Mouse (Mus musculus): Measurements from ENCODE around the gene Cd28. TPM values are rescaled to one million over a fixed set of nuclear protein-coding genes. Genes with fewer than 3 reads are reported as not detected.

The Cd28 gene
- polyA plus RNA-seq, 1 experiment from 2014 or later = 0.42 TPM

DNA sequence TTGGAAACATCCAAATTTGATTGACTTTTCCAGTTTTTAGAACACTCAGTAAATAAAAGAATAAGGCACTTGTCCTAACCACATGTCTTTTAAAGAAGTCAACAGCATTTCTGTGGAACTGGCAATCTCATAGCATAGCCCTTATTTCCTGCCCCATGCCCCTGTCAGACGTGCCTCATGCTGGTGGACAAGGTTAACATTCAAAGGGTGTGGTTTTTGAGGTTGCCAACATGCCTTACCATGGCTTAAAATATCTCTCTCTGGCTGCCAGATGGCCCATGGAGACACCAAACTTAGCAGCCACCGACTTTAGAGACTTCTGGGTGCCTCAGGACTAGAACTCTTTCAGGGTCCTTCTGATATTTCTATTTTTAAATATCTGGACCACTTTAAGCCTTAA, 14.0 kb upstream of the Cd28 start:
- H3K27ac ChIP-seq (replicated peaks in 1 of 2; ENCODE audit: control insufficient read depth in 1 of 2, insufficient read depth in 1 of 2, low read depth in 2 of 2, low read length in 2 of 2) = 0 out of 4 replicates have a peak overlapping the region, but pooled peaks of 1 of the 2 experiments have one; percentile 6
- no peaks in the 10 kb centered on the region for H3K36me3 ChIP-seq (ENCODE audit: control insufficient read depth, insufficient read depth, low read length)
- H3K4me3 ChIP-seq (ENCODE audit: control insufficient read depth in 1 of 2, insufficient read depth in 1 of 2, low read depth in 1 of 2, low read length in 2 of 2) = no peak overlapping the region
- ATAC-seq (ENCODE audit: insufficient number of reproducible peaks, insufficient read depth, low FRiP score, low read depth) = no peak
- peaks cover 0 to 8% of the 10 kb centered on the region in 2 experiments; a peak in 1 of 4 replicates for H3K4me1 ChIP-seq (ENCODE audit: control insufficient read depth in 2 of 2, insufficient read depth in 2 of 2, low read length in 2 of 2)
- H3K27me3 ChIP-seq (ENCODE audit: control insufficient read depth, insufficient read depth, low read length) = no peaks in the 10 kb centered on the region
- no peak overlapping the region for H3K9ac ChIP-seq (ENCODE audit: low read length)
- no peak overlapping the region for H3K4me2 ChIP-seq (ENCODE audit: low read length)
- WGBS = 19% methylated on average over 2 of the region's 2 CpGs
- no peaks in the 10 kb centered on the region for H3K9me3 ChIP-seq (ENCODE audit: control insufficient read depth, low read length)

DNA sequence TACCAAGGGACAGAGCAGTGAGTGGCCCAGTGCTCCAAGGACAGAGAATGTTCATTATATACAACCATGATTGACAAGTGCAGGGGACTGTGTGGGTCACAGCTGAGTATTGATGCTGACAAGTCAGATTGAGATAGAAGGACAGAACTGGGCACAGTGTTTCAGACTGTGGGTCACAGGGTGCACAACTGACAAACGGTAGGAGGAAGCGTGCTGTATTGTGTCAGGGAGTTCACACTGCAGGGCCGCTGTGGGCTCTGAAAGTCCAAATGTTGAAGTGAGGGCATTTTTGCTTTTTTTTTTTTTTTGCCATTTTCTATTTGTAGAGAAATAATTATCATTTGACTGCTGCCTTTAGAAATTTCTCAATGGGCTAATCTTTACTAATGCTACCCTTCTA, 3.4 kb upstream of the Cd28 start:
- no peak overlapping the region for H3K4me3 ChIP-seq (ENCODE audit: control insufficient read depth in 1 of 2, insufficient read depth in 1 of 2, low read depth in 1 of 2, low read length in 2 of 2)
- peaks cover 9 to 11% of the 10 kb centered on the region in 2 experiments for H3K4me1 ChIP-seq (ENCODE audit: control insufficient read depth in 2 of 2, insufficient read depth in 2 of 2, low read length in 2 of 2)
- ATAC-seq (ENCODE audit: insufficient number of reproducible peaks, insufficient read depth, low FRiP score, low read depth) = no peak
- H3K36me3 ChIP-seq (ENCODE audit: control insufficient read depth, insufficient read depth, low read length) = no peaks in the 10 kb centered on the region
- 78% methylated on average over 3 of the region's 3 CpGs for WGBS
- H3K9me3 ChIP-seq (ENCODE audit: control insufficient read depth, low read length) = no peaks in the 10 kb centered on the region
- H3K27ac ChIP-seq (replicated peaks in 1 of 2; ENCODE audit: control insufficient read depth in 1 of 2, insufficient read depth in 1 of 2, low read depth in 2 of 2, low read length in 2 of 2) = no peak overlapping the region
- H3K4me2 ChIP-seq (ENCODE audit: low read length) = no peak overlapping the region
- no peak overlapping the region for H3K9ac ChIP-seq (ENCODE audit: low read length)
- no peaks in the 10 kb centered on the region for H3K27me3 ChIP-seq (ENCODE audit: control insufficient read depth, insufficient read depth, low read length)

DNA sequence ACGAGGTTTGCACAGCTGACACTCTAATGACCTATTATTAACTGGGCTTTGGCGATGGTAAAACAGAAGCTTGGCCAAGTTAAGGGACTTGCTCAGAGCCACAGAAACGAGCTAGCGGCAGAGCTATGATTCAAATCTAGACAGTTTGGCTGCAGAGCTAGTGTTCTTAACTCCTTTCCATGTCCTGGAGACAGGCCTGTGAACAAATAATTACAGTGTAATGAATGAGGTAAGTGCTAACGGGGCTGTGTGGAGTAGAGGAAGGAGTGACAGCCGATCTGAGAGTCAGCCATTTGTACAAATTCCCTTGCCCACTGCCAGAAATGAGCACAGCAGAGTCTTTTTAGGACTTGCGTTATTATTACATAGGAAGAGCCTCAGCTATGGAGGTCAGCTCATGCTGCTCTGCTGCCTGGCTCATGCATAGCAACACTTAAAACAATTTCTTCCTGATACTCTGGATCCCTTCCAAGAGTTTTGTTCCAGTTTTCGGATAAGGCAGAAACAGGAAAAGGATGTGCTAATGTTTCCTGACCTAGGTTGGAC, 876 bp upstream of the Cd28 start:
- Histone ChIP-seq H3K4me2 (ENCODE audit: low read length) (no peak overlapping the region), H3K9me3 (ENCODE audit: control insufficient read depth, low read length) (no peaks in the 10 kb centered on the region), H3K36me3 (ENCODE audit: control insufficient read depth, insufficient read depth, low read length) (no peaks in the 10 kb centered on the region), H3K27me3 (ENCODE audit: control insufficient read depth, insufficient read depth, low read length) (no peaks in the 10 kb centered on the region), H3K27ac (replicated peaks in 1 of 2; ENCODE audit: control insufficient read depth in 1 of 2, insufficient read depth in 1 of 2, low read depth in 2 of 2, low read length in 2 of 2) (peak overlapping the region; percentile 82 to 83), H3K4me1 (ENCODE audit: control insufficient read depth in 2 of 2, insufficient read depth in 2 of 2, low read length in 2 of 2) (peaks cover 9 to 11% of the 10 kb centered on the region in 2 experiments), H3K9ac (ENCODE audit: low read length) (no peak overlapping the region; the same call in 1 of the 2 replicates), H3K4me3 (ENCODE audit: control insufficient read depth in 1 of 2, insufficient read depth in 1 of 2, low read depth in 1 of 2, low read length in 2 of 2) (no peak overlapping the region)
- WGBS = 40% methylated on average over 8 of the region's 8 CpGs
- 0 out of 2 replicates have a peak, but pooled peaks have one; percentile 39 for ATAC-seq (ENCODE audit: insufficient number of reproducible peaks, insufficient read depth, low FRiP score, low read depth)

DNA sequence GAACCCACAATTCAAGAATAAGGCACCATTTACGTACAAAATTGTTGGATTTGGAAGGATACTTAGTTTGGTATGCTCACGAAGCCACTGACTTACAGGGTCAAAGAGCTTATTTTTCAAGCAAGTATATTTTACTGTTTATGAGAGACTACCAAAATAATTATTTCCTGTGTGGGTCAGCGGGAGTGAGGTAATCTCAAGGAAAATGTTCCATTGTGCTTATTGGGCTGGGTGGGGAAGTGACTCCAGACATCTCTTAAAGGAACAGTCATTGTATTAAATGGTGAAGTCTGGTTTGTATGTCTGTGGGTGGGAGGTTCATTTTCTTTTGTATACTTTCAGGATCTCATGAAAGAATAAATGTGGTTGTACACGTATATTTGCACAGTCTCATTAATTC, 2.0 kb downstream of the Cd28 start:
- ATAC-seq (ENCODE audit: insufficient number of reproducible peaks, insufficient read depth, low FRiP score, low read depth) = no peak
- Histone ChIP-seq H3K4me3 (ENCODE audit: control insufficient read depth in 1 of 2, insufficient read depth in 1 of 2, low read depth in 1 of 2, low read length in 2 of 2) (no peak overlapping the region), H3K4me2 (ENCODE audit: low read length) (no peak overlapping the region), H3K9ac (ENCODE audit: low read length) (no peak overlapping the region), H3K36me3 (ENCODE audit: control insufficient read depth, insufficient read depth, low read length) (no peaks in the 10 kb centered on the region), H3K27ac (replicated peaks in 1 of 2; ENCODE audit: control insufficient read depth in 1 of 2, insufficient read depth in 1 of 2, low read depth in 2 of 2, low read length in 2 of 2) (peak overlapping the region in 1 of 2 experiments; percentile 38; a peak in 2 of 4 replicates), H3K4me1 (ENCODE audit: control insufficient read depth in 2 of 2, insufficient read depth in 2 of 2, low read length in 2 of 2) (peaks cover 9 to 11% of the 10 kb centered on the region in 2 experiments), H3K9me3 (ENCODE audit: control insufficient read depth, low read length) (no peaks in the 10 kb centered on the region), H3K27me3 (ENCODE audit: control insufficient read depth, insufficient read depth, low read length) (no peaks in the 10 kb centered on the region)
- WGBS = 67% methylated on average over 4 of the region's 4 CpGs

DNA sequence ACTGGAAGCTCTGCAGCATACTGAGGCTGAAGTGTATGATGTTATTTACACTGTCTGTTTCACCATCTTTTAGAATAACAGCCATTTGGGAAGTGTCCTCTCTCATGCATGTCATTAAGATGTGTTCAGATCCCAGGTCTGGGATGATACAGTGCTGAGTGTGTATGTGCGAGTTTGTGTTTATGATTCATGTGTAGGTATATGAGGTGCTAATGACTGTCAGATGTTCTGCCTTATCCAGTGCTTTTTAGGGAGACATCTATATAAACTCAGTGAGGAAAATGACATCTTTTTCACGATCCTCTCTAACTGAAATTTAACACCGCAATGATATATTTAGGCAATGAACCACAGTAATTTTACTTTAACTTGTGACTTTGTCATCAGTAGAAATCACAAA, 7.0 kb downstream of the Cd28 start:
- no peaks in the 10 kb centered on the region for H3K9me3 ChIP-seq (ENCODE audit: control insufficient read depth, low read length)
- H3K27ac ChIP-seq (replicated peaks in 1 of 2; ENCODE audit: control insufficient read depth in 1 of 2, insufficient read depth in 1 of 2, low read depth in 2 of 2, low read length in 2 of 2) = no peak overlapping the region
- H3K27me3 ChIP-seq (ENCODE audit: control insufficient read depth, insufficient read depth, low read length) = no peaks in the 10 kb centered on the region
- no peak overlapping the region for H3K4me3 ChIP-seq (ENCODE audit: control insufficient read depth in 1 of 2, insufficient read depth in 1 of 2, low read depth in 1 of 2, low read length in 2 of 2)
- H3K4me1 ChIP-seq (ENCODE audit: control insufficient read depth in 2 of 2, insufficient read depth in 2 of 2, low read length in 2 of 2) = no peaks in the 10 kb centered on the region
- no peak overlapping the region for H3K9ac ChIP-seq (ENCODE audit: low read length)
- ATAC-seq (ENCODE audit: insufficient number of reproducible peaks, insufficient read depth, low FRiP score, low read depth) = no peak
- H3K36me3 ChIP-seq (ENCODE audit: control insufficient read depth, insufficient read depth, low read length) = no peaks in the 10 kb centered on the region
- H3K4me2 ChIP-seq (ENCODE audit: low read length) = no peak overlapping the region
- 89% methylated on average over 3 of the region's 3 CpGs for WGBS

DNA sequence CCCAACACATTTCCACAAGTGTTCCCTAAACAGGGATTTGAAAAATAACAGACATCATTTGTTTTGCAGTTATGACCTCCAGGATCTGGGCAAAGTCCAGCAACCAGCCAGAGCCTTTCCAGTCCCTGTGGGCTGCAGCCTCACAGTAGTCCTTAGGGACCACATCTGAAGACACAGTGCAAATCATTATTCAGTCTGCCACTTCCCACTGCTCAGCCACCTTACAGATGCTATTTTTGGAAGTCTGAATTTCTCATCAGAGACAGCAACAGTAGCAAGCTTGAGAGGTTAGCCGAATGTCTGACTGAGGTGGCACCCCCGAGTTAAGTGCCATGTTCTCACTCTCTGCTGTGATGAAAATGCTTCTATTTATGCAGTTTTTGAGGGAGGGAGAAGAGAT, 15.3 kb downstream of the Cd28 start:
- peak overlapping the region; percentile 56 to 67 for H3K27ac ChIP-seq (replicated peaks in 1 of 2; ENCODE audit: control insufficient read depth in 1 of 2, insufficient read depth in 1 of 2, low read depth in 2 of 2, low read length in 2 of 2)
- ATAC-seq (ENCODE audit: insufficient number of reproducible peaks, insufficient read depth, low FRiP score, low read depth) = no peak
- no peaks in the 10 kb centered on the region for H3K27me3 ChIP-seq (ENCODE audit: control insufficient read depth, insufficient read depth, low read length)
- H3K4me3 ChIP-seq (ENCODE audit: control insufficient read depth in 1 of 2, insufficient read depth in 1 of 2, low read depth in 1 of 2, low read length in 2 of 2) = no peak overlapping the region
- no peak overlapping the region for H3K4me2 ChIP-seq (ENCODE audit: low read length)
- no peaks in the 10 kb centered on the region for H3K36me3 ChIP-seq (ENCODE audit: control insufficient read depth, insufficient read depth, low read length)
- peaks cover 14 to 16% of the 10 kb centered on the region in 2 experiments for H3K4me1 ChIP-seq (ENCODE audit: control insufficient read depth in 2 of 2, insufficient read depth in 2 of 2, low read length in 2 of 2)
- WGBS = 31% methylated on average over 2 of the region's 2 CpGs
- no peak overlapping the region for H3K9ac ChIP-seq (ENCODE audit: low read length)
- no peaks in the 10 kb centered on the region for H3K9me3 ChIP-seq (ENCODE audit: control insufficient read depth, low read length)

DNA sequence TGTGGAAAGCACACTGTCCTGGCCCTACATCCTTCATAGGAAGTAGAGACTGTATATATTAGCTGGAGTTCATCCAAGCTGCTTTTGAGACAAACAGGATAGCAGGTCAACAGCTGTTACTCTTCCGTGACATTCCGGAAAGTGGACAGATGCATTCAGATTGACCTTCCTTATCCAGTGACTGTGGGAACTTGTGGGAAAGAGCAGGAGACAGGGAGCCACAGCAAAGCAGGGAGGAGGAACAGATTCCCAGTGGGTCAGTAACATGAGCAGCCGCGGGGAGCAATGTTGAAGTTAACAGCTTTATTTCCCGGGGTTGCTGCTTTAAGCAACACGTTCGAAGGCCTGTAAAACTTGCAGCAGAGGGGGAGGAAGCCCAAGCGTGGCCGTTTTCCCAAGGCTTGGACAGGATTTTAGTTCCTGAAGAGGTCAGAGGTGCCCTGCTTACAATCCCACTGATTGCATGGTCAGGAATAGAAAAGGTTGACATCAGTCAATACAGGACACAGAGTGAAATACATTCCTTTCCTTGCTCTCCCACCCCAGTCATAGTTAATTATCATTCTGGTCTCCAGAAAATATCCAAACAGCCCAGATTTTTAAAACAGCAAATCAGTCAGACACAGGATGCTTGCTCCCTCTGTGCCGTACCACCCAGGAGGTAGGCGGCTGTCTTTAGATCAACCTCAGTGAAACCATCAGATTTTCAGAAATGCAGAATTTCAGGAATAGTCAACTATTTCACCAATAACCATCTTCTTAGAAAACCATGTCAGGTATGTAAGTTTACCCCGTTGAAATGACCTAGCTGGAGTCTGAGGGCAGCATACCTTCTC, 18.7 kb downstream of the Cd28 start:
- H3K36me3 ChIP-seq (ENCODE audit: control insufficient read depth, insufficient read depth, low read length) = no peaks in the 10 kb centered on the region
- 43% methylated on average over 12 of the region's 12 CpGs for WGBS
- no peak overlapping the region for H3K4me3 ChIP-seq (ENCODE audit: control insufficient read depth in 1 of 2, insufficient read depth in 1 of 2, low read depth in 1 of 2, low read length in 2 of 2)
- no peaks in the 10 kb centered on the region for H3K27me3 ChIP-seq (ENCODE audit: control insufficient read depth, insufficient read depth, low read length)
- peak; percentile 73 for ATAC-seq (ENCODE audit: insufficient number of reproducible peaks, insufficient read depth, low FRiP score, low read depth)
- H3K4me2 ChIP-seq (ENCODE audit: low read length) = no peak overlapping the region
- H3K9me3 ChIP-seq (ENCODE audit: control insufficient read depth, low read length) = no peaks in the 10 kb centered on the region
- H3K27ac ChIP-seq (replicated peaks in 1 of 2; ENCODE audit: control insufficient read depth in 1 of 2, insufficient read depth in 1 of 2, low read depth in 2 of 2, low read length in 2 of 2) = peak overlapping the region; percentile 68 to 75
- no peak overlapping the region; the same call in 1 of the 2 replicates for H3K9ac ChIP-seq (ENCODE audit: low read length)
- H3K4me1 ChIP-seq (ENCODE audit: control insufficient read depth in 2 of 2, insufficient read depth in 2 of 2, low read length in 2 of 2) = peaks cover 14 to 16% of the 10 kb centered on the region in 2 experiments

Data from heart, embryonic 14.5 days (tissue).